13 mouse cellular contexts compared by ENCODE assay signal in the genomic region with DNA sequence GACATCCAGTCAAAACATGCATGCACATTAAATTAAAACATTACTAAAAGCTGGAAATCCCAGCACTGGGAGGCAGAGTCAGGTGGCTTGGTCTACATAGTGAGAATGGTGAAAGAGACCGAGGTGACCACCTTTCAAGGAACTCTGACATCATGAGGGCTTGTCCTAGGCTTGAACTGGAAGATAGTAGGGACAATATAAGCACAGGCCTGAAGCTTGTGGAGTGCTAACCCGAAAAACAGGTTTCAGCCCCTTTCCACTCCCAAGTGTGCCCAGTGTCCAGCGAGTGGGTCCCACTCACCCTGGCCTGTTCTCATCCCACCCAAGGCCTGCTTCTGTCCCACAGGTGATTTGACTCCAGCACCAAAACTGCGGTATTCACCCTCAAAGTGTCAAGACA. TPM values are rescaled to one million over a fixed set of nuclear protein-coding genes. Genes with fewer than 3 reads are reported as not detected.
DNase-seq lines count a peak whose midpoint lies in the region; ATAC-seq and TF ChIP-seq lines count a peak whose summit lies in the region.
"Had no signal": no experiment of that assay in that cellular context is flagged by ENCODE, and none has a peak within 500 bp of the region (broad histone marks: within the 10 kb centered on the region; RNA-seq: fewer than 3 reads in every experiment).

No protein-coding gene starts in this region.

- no peak overlapping the region for H3K4me2 ChIP-seq in heart, embryonic 15.5 days
- H3K4me2 ChIP-seq in midbrain, embryonic 15.5 days: no peak overlapping the region
- no peak overlapping the region for H3K4me2 ChIP-seq in intestine, embryonic 16.5 days (ENCODE audit: low read depth, low read length)

- no peak for TF ChIP-seq CTCF in left cerebral cortex, adult 2 months (IDR thresholded peaks at IDR 0.05)

- H3K36me3 ChIP-seq in heart, embryonic 15.5 days: peaks cover 3% of the 10 kb centered on the region; the same call in 1 of the 2 replicates
- H3K36me3 ChIP-seq in heart, embryonic 10.5 days: peaks cover 6% of the 10 kb centered on the region; the same call in 1 of the 2 replicates
- peaks cover 5% of the 10 kb centered on the region; the same call in 1 of the 2 replicates for H3K36me3 ChIP-seq in midbrain, embryonic 15.5 days (replicated peaks)
- H3K36me3 ChIP-seq in midbrain, embryonic 10.5 days: peaks cover 8% of the 10 kb centered on the region
- no peaks in the 10 kb centered on the region for H3K36me3 ChIP-seq in intestine, embryonic 16.5 days (ENCODE audit: control insufficient read depth, insufficient read depth, low read length)

- no peak for DNase-seq in heart, embryonic 10.5 days (ENCODE audit: low spot score)
- no peak for DNase-seq in midbrain, embryonic 10.5 days (ENCODE audit: low spot score)
- DNase-seq in spleen, adult 12 weeks (ENCODE audit: low spot score): no peak
- no peak for DNase-seq in retina, postnatal 1 day
- DNase-seq in left cerebral cortex, adult 2 months (ENCODE audit: extremely low spot score in 1 of 2, low spot score in 2 of 2): no peak
- DNase-seq: thymus, adult 18-20 months had no signal

- intact Hi-C loops in left cerebral cortex, adult 2 months (cut with DNase I): no loop called here

- WGBS in heart, embryonic 15.5 days: 68% methylated on average over 4 of the region's 4 CpGs
- 79% methylated on average over 4 of the region's 4 CpGs for WGBS in heart, embryonic 10.5 days
- WGBS in midbrain, embryonic 15.5 days: 91% methylated on average over 4 of the region's 4 CpGs
- 85% methylated on average over 4 of the region's 4 CpGs for WGBS in midbrain, embryonic 10.5 days
- 79% methylated on average over 4 of the region's 4 CpGs for WGBS in intestine, embryonic 16.5 days

- ATAC-seq in heart, embryonic 15.5 days (replicated peaks; ENCODE audit: insufficient number of reproducible peaks, insufficient read depth, low FRiP score, low read depth): peak; percentile 27; the same call in 1 of the 2 replicates
- ATAC-seq in midbrain, embryonic 15.5 days (replicated peaks): peak; percentile 17; the same call in 1 of the 2 replicates
- ATAC-seq in intestine, embryonic 16.5 days: peak; percentile 23; the same call in 1 of the 2 replicates

- no peaks in the 10 kb centered on the region for H3K9me3 ChIP-seq in heart, embryonic 15.5 days (replicated peaks)
- no peaks in the 10 kb centered on the region for H3K9me3 ChIP-seq in heart, embryonic 10.5 days
- no peaks in the 10 kb centered on the region for H3K9me3 ChIP-seq in midbrain, embryonic 15.5 days
- H3K9me3 ChIP-seq in midbrain, embryonic 10.5 days (replicated peaks): no peaks in the 10 kb centered on the region
- H3K9me3 ChIP-seq in intestine, embryonic 16.5 days (ENCODE audit: control insufficient read depth, low read length): no peaks in the 10 kb centered on the region

- peaks cover 19% of the 10 kb centered on the region for H3K4me1 ChIP-seq in heart, embryonic 15.5 days (replicated peaks)
- peaks cover 9% of the 10 kb centered on the region; the same call in 1 of the 2 replicates for H3K4me1 ChIP-seq in heart, embryonic 10.5 days
- H3K4me1 ChIP-seq in midbrain, embryonic 15.5 days: peaks cover 8% of the 10 kb centered on the region; the same call in 1 of the 2 replicates
- no peaks in the 10 kb centered on the region for H3K4me1 ChIP-seq in midbrain, embryonic 10.5 days
- no peaks in the 10 kb centered on the region for H3K4me1 ChIP-seq in intestine, embryonic 16.5 days (ENCODE audit: control insufficient read depth, insufficient read depth, low read length)

- H3K27me3 ChIP-seq in heart, embryonic 15.5 days: no peaks in the 10 kb centered on the region
- H3K27me3 ChIP-seq in heart, embryonic 10.5 days (ENCODE audit: insufficient read depth, poor library complexity, severe bottlenecking): no peaks in the 10 kb centered on the region
- H3K27me3 ChIP-seq in midbrain, embryonic 15.5 days (replicated peaks): no peaks in the 10 kb centered on the region
- no peaks in the 10 kb centered on the region for H3K27me3 ChIP-seq in midbrain, embryonic 10.5 days (ENCODE audit: low read depth, poor library complexity, severe bottlenecking)
- no peaks in the 10 kb centered on the region for H3K27me3 ChIP-seq in intestine, embryonic 16.5 days (replicated peaks; ENCODE audit: control insufficient read depth, insufficient read depth, low read length)

- H3K27ac ChIP-seq in heart, embryonic 15.5 days: peak overlapping the region; percentile 55
- H3K27ac ChIP-seq in heart, embryonic 10.5 days: no peak overlapping the region
- 0 out of 2 replicates have a peak overlapping the region, but pooled peaks have one; percentile 31 for H3K27ac ChIP-seq in midbrain, embryonic 15.5 days
- H3K27ac ChIP-seq in midbrain, embryonic 10.5 days (replicated peaks): no peak overlapping the region
- peak overlapping the region; percentile 9; the same call in 1 of the 2 replicates for H3K27ac ChIP-seq in intestine, embryonic 16.5 days (ENCODE audit: low read length)
- H3K27ac ChIP-seq in left cerebral cortex, adult 2 months: no peak overlapping the region

- H3K4me3 ChIP-seq in heart, embryonic 15.5 days: no peak overlapping the region
- H3K4me3 ChIP-seq in heart, embryonic 10.5 days: no peak overlapping the region
- no peak overlapping the region for H3K4me3 ChIP-seq in midbrain, embryonic 15.5 days
- no peak overlapping the region for H3K4me3 ChIP-seq in midbrain, embryonic 10.5 days
- H3K4me3 ChIP-seq in intestine, embryonic 16.5 days (ENCODE audit: low read length): no peak overlapping the region
- no peak overlapping the region for H3K4me3 ChIP-seq in left cerebral cortex, adult 2 months

- no peak overlapping the region for H3K9ac ChIP-seq in heart, embryonic 15.5 days
- H3K9ac ChIP-seq in midbrain, embryonic 15.5 days: no peak overlapping the region
- no peak overlapping the region for H3K9ac ChIP-seq in intestine, embryonic 16.5 days (ENCODE audit: low read depth, low read length)

RNA-seq across cellular contexts. Expression of gene Gm35549, which starts 6.6 kb away (rescaled TPM):
- polyA plus RNA-seq in heart, embryonic 15.5 days (2015; fragmentation: Nextera tagmentation; extraction: Ambion mirVana): 0.29 and 0.42 TPM in 2 replicates
- not detected in 2 replicates for polyA plus RNA-seq in heart, embryonic 10.5 days (2016; fragmentation: Nextera tagmentation; extraction: Ambion mirVana)
- polyA plus RNA-seq in midbrain, embryonic 15.5 days (2015; fragmentation: Nextera tagmentation; extraction: Ambion mirVana): 0.40 and 0.82 TPM in 2 replicates
- polyA plus RNA-seq in midbrain, embryonic 10.5 days (2016; fragmentation: Nextera tagmentation; extraction: Ambion mirVana): 0.32 TPM in 1 of 2 replicates, not detected in the other
- 0.23 TPM in 1 of 2 replicates, not detected in the other for polyA plus RNA-seq in intestine, embryonic 16.5 days (2015; fragmentation: Nextera tagmentation; extraction: Ambion mirVana)
- not detected for total RNA-seq in left cerebral cortex, adult 2 months (2021)
- total RNA-seq: adrenal gland, adult 18-20 months; gastrocnemius, postnatal 36 days; left cerebral cortex, postnatal 25 days had no signal
- polyA plus RNA-seq: large intestine, adult 2 months had no signal

RNA-seq across cellular contexts. Expression of gene Zfp445, which starts 28.6 kb away (rescaled TPM):
- 33.1 and 41.2 TPM in 2 replicates for polyA plus RNA-seq in heart, embryonic 15.5 days (2015; fragmentation: Nextera tagmentation; extraction: Ambion mirVana)
- polyA plus RNA-seq in heart, embryonic 10.5 days (2016; fragmentation: Nextera tagmentation; extraction: Ambion mirVana): 47.4 and 50.7 TPM in 2 replicates
- polyA plus RNA-seq in midbrain, embryonic 15.5 days (2015; fragmentation: Nextera tagmentation; extraction: Ambion mirVana): 110 and 130 TPM in 2 replicates
- polyA plus RNA-seq in midbrain, embryonic 10.5 days (2016; fragmentation: Nextera tagmentation; extraction: Ambion mirVana): 69.5 and 88.0 TPM in 2 replicates
- 41.3 and 41.5 TPM in 2 replicates for polyA plus RNA-seq in intestine, embryonic 16.5 days (2015; fragmentation: Nextera tagmentation; extraction: Ambion mirVana)
- total RNA-seq in left cerebral cortex, adult 2 months (2021): 100 to 1,000 TPM; 169 to 173 TPM

RNA-seq across cellular contexts. Expression of gene Tcaim, which starts 31.9 kb away (rescaled TPM):
- 5.3 and 6.1 TPM in 2 replicates for polyA plus RNA-seq in heart, embryonic 15.5 days (2015; fragmentation: Nextera tagmentation; extraction: Ambion mirVana)
- polyA plus RNA-seq in heart, embryonic 10.5 days (2016; fragmentation: Nextera tagmentation; extraction: Ambion mirVana): 3.2 and 4.5 TPM in 2 replicates
- polyA plus RNA-seq in midbrain, embryonic 15.5 days (2015; fragmentation: Nextera tagmentation; extraction: Ambion mirVana): 9.1 and 9.3 TPM in 2 replicates
- 4.6 and 5.8 TPM in 2 replicates for polyA plus RNA-seq in midbrain, embryonic 10.5 days (2016; fragmentation: Nextera tagmentation; extraction: Ambion mirVana)
- polyA plus RNA-seq in intestine, embryonic 16.5 days (2015; fragmentation: Nextera tagmentation; extraction: Ambion mirVana): 5.5 and 5.6 TPM in 2 replicates
- 10 to 100 TPM; 17.4 to 17.8 TPM for total RNA-seq in left cerebral cortex, adult 2 months (2021)

RNA-seq across cellular contexts. Expression of gene Zkscan7, which starts 48.3 kb away (rescaled TPM):
- polyA plus RNA-seq in heart, embryonic 15.5 days (2015; fragmentation: Nextera tagmentation; extraction: Ambion mirVana): 1.9 and 2.6 TPM in 2 replicates
- 2.4 and 3.0 TPM in 2 replicates for polyA plus RNA-seq in heart, embryonic 10.5 days (2016; fragmentation: Nextera tagmentation; extraction: Ambion mirVana)
- 5.0 and 5.1 TPM in 2 replicates for polyA plus RNA-seq in midbrain, embryonic 15.5 days (2015; fragmentation: Nextera tagmentation; extraction: Ambion mirVana)
- polyA plus RNA-seq in midbrain, embryonic 10.5 days (2016; fragmentation: Nextera tagmentation; extraction: Ambion mirVana): 3.6 and 4.6 TPM in 2 replicates
- polyA plus RNA-seq in intestine, embryonic 16.5 days (2015; fragmentation: Nextera tagmentation; extraction: Ambion mirVana): 3.7 and 4.3 TPM in 2 replicates
- 1 to 10 TPM; 5.0 to 5.8 TPM for total RNA-seq in left cerebral cortex, adult 2 months (2021)

Comparison
In these comparisons a context has a peak if more than half of its experiments do, and no peak if none do; other contexts are left out.
1. H3K27ac ChIP-seq: peak in heart, embryonic 15.5 days (single experiment), midbrain, embryonic 15.5 days (single experiment) and intestine, embryonic 16.5 days (single experiment); none in heart, embryonic 10.5 days (single experiment), midbrain, embryonic 10.5 days (single experiment) and left cerebral cortex, adult 2 months (single experiment).
2. Peak in every context shown above with its lines, with median percentiles within 50 percentile points of each other: ATAC-seq.